Mouse (Mus musculus): ENCODE results near the gene Itgb3. TPM values are rescaled to one million over a fixed set of nuclear protein-coding genes. Genes with fewer than 3 reads are reported as not detected.
A peak's percentile ranks its signal among the peaks of the same experiment; 100 is the strongest.
"Not testable (repeated sequence)": the region's sequence is repeated elsewhere in the genome, so short reads cannot be mapped to it uniquely, and the experiment has no call there.

The Itgb3 gene
- polyA plus RNA-seq (2015; fragmentation: Nextera tagmentation; extraction: Ambion mirVana): 5.2 TPM in 2 replicates

GRCm38 (mm10) chr11:104607491-104608245 lies at the start of gene Itgb3:
Itgb3 (plus strand) TSS chr11:104608000.
- Histone ChIP-seq H3K9me3 (replicated peaks) (no peaks in the 10 kb centered on the region), H3K4me3 (replicated peaks) (peak within 1 kb of the TSS; percentile 56), H3K9ac (peak within 1 kb of the TSS; percentile 44; the same call in 1 of the 2 replicates), H3K4me2 (replicated peaks) (peak within 1 kb of the TSS; percentile 87), H3K27me3 (peaks cover 19% of the 10 kb centered on the region; the same call in 1 of the 2 replicates), H3K27ac (replicated peaks) (no peak within 1 kb of the TSS), H3K36me3 (no peaks in the 10 kb centered on the region), H3K4me1 (peaks cover 20% of the 10 kb centered on the region)
- ATAC-seq (ENCODE audit: insufficient number of reproducible peaks, low FRiP score, low TSS enrichment, low read depth): peak; percentile 83
- WGBS: under 1% methylated on average over 47 of the region's 51 CpGs

- H3K9ac ChIP-seq: no peak overlapping the region
- WGBS: 68% methylated on average over 4 of the region's 4 CpGs
- no peak overlapping the region for H3K27ac ChIP-seq (replicated peaks)
- H3K36me3 ChIP-seq: no peaks in the 10 kb centered on the region
- no peak overlapping the region for H3K4me3 ChIP-seq (replicated peaks)
- ATAC-seq (ENCODE audit: insufficient number of reproducible peaks, low FRiP score, low TSS enrichment, low read depth): no peak
- no peak overlapping the region for H3K4me2 ChIP-seq (replicated peaks)
- H3K4me1 ChIP-seq: no peaks in the 10 kb centered on the region
- H3K27me3 ChIP-seq: no peaks in the 10 kb centered on the region
- no peaks in the 10 kb centered on the region for H3K9me3 ChIP-seq (replicated peaks)
Observed at GRCm38 (mm10) chr11:104558065-104558464, 49.7 kb upstream of the Itgb3 start.

GRCm38 (mm10) chr11:104558651-104559403 lies 49.0 kb upstream of the Itgb3 start:
- Histone ChIP-seq H3K4me1 (no peaks in the 10 kb centered on the region), H3K4me3 (replicated peaks) (no peak overlapping the region), H3K4me2 (replicated peaks) (no peak overlapping the region), H3K27me3 (no peaks in the 10 kb centered on the region), H3K36me3 (no peaks in the 10 kb centered on the region), H3K27ac (replicated peaks) (no peak overlapping the region), H3K9me3 (replicated peaks) (no peaks in the 10 kb centered on the region), H3K9ac (no peak overlapping the region)
- WGBS: 51% methylated on average over 4 of the region's 4 CpGs
- no peak for ATAC-seq (ENCODE audit: insufficient number of reproducible peaks, low FRiP score, low TSS enrichment, low read depth)

- Histone ChIP-seq H3K4me1 (no peaks in the 10 kb centered on the region), H3K4me2 (replicated peaks) (no peak overlapping the region), H3K36me3 (no peaks in the 10 kb centered on the region), H3K4me3 (replicated peaks) (no peak overlapping the region), H3K9ac (no peak overlapping the region), H3K27me3 (no peaks in the 10 kb centered on the region), H3K9me3 (replicated peaks) (no peaks in the 10 kb centered on the region), H3K27ac (replicated peaks) (no peak overlapping the region)
- WGBS: 54% methylated on average over 2 of the region's 2 CpGs
- no peak for ATAC-seq (ENCODE audit: insufficient number of reproducible peaks, low FRiP score, low TSS enrichment, low read depth)
Observed at GRCm38 (mm10) chr11:104560971-104561370, 46.8 kb upstream of the Itgb3 start.

- WGBS: 50% methylated on average over 1 of the region's 1 CpGs
- no peak overlapping the region for H3K27ac ChIP-seq (replicated peaks)
- H3K9ac ChIP-seq: no peak overlapping the region
Observed at GRCm38 (mm10) chr11:104563496-104563895, 44.3 kb upstream of the Itgb3 start.

GRCm38 (mm10) chr11:104565172-104565571 lies 42.6 kb upstream of the Itgb3 start:
- no peak overlapping the region for H3K27ac ChIP-seq (replicated peaks)
- H3K27me3 ChIP-seq: no peaks in the 10 kb centered on the region
- no peak overlapping the region for H3K4me2 ChIP-seq (replicated peaks)
- H3K4me3 ChIP-seq (replicated peaks): no peak overlapping the region
- H3K36me3 ChIP-seq: no peaks in the 10 kb centered on the region
- ATAC-seq (ENCODE audit: insufficient number of reproducible peaks, low FRiP score, low TSS enrichment, low read depth): no peak
- no peaks in the 10 kb centered on the region for H3K4me1 ChIP-seq
- whole genome bisulfite sequencing: 75% methylated on average over 9 of the region's 9 CpGs
- H3K9ac ChIP-seq: no peak overlapping the region
- H3K9me3 ChIP-seq (replicated peaks): no peaks in the 10 kb centered on the region

More at GRCm38 (mm10) chr11:104563496-104563895, 44.3 kb upstream of the Itgb3 start:
- no peak overlapping the region for H3K4me2 ChIP-seq (replicated peaks)
- no peaks in the 10 kb centered on the region for H3K36me3 ChIP-seq
- H3K4me3 ChIP-seq (replicated peaks): no peak overlapping the region
- H3K27me3 ChIP-seq: no peaks in the 10 kb centered on the region
- ATAC-seq (ENCODE audit: insufficient number of reproducible peaks, low FRiP score, low TSS enrichment, low read depth): no peak
- H3K4me1 ChIP-seq: no peaks in the 10 kb centered on the region
- no peaks in the 10 kb centered on the region for H3K9me3 ChIP-seq (replicated peaks)

GRCm38 (mm10) chr11:104566097-104566496 lies 41.7 kb upstream of the Itgb3 start:
- 52% methylated on average over 6 of the region's 6 CpGs for WGBS
- no peak overlapping the region for H3K9ac ChIP-seq
- no peak for ATAC-seq (ENCODE audit: insufficient number of reproducible peaks, low FRiP score, low TSS enrichment, low read depth)

GRCm38 (mm10) chr11:104566796-104567195 lies 41.0 kb upstream of the Itgb3 start:
- no peaks in the 10 kb centered on the region for H3K9me3 ChIP-seq (replicated peaks)
- H3K27me3 ChIP-seq: 0 out of 2 replicates have a peak, but pooled peaks cover 4% of the 10 kb centered on the region
- ATAC-seq (ENCODE audit: insufficient number of reproducible peaks, low FRiP score, low TSS enrichment, low read depth): no peak
- no peak overlapping the region for H3K4me3 ChIP-seq (replicated peaks)
- H3K27ac ChIP-seq (replicated peaks): no peak overlapping the region
- H3K9ac ChIP-seq: no peak overlapping the region
- no peaks in the 10 kb centered on the region for H3K36me3 ChIP-seq
- no peak overlapping the region for H3K4me2 ChIP-seq (replicated peaks)
- no peaks in the 10 kb centered on the region for H3K4me1 ChIP-seq
- WGBS: 84% methylated on average over 2 of the region's 2 CpGs

More at GRCm38 (mm10) chr11:104566097-104566496, 41.7 kb upstream of the Itgb3 start:
- Histone ChIP-seq H3K4me1 (no peaks in the 10 kb centered on the region), H3K4me3 (replicated peaks) (no peak overlapping the region), H3K36me3 (no peaks in the 10 kb centered on the region), H3K27ac (replicated peaks) (no peak overlapping the region), H3K9me3 (replicated peaks) (no peaks in the 10 kb centered on the region), H3K27me3 (0 out of 2 replicates have a peak, but pooled peaks cover under 1% of the 10 kb centered on the region), H3K4me2 (replicated peaks) (no peak overlapping the region)

GRCm38 (mm10) chr11:104567736-104568135 lies 40.1 kb upstream of the Itgb3 start:
- H3K4me1 ChIP-seq: no peaks in the 10 kb centered on the region
- no peaks in the 10 kb centered on the region for H3K36me3 ChIP-seq
- no peaks in the 10 kb centered on the region for H3K9me3 ChIP-seq (replicated peaks)
- no peak for ATAC-seq (ENCODE audit: insufficient number of reproducible peaks, low FRiP score, low TSS enrichment, low read depth)
- peaks cover 10% of the 10 kb centered on the region; the same call in 1 of the 2 replicates for H3K27me3 ChIP-seq
- H3K27ac ChIP-seq (replicated peaks): no peak overlapping the region
- no peak overlapping the region for H3K4me2 ChIP-seq (replicated peaks)
- 81% methylated on average over 9 of the region's 9 CpGs for WGBS
- H3K4me3 ChIP-seq (replicated peaks): no peak overlapping the region
- H3K9ac ChIP-seq: no peak overlapping the region

GRCm38 (mm10) chr11:104568326-104568725 lies 39.5 kb upstream of the Itgb3 start:
- Histone ChIP-seq H3K4me2 (replicated peaks) (no peak overlapping the region), H3K9ac (no peak overlapping the region), H3K9me3 (replicated peaks) (no peaks in the 10 kb centered on the region), H3K27ac (replicated peaks) (no peak overlapping the region), H3K4me1 (no peaks in the 10 kb centered on the region), H3K4me3 (replicated peaks) (no peak overlapping the region), H3K36me3 (no peaks in the 10 kb centered on the region), H3K27me3 (peaks cover 10% of the 10 kb centered on the region; the same call in 1 of the 2 replicates)
- 81% methylated on average over 4 of the region's 4 CpGs for WGBS
- no peak for ATAC-seq (ENCODE audit: insufficient number of reproducible peaks, low FRiP score, low TSS enrichment, low read depth)

GRCm38 (mm10) chr11:104570515-104570914 lies 37.3 kb upstream of the Itgb3 start:
- peaks cover 10% of the 10 kb centered on the region; the same call in 1 of the 2 replicates for H3K27me3 ChIP-seq
- H3K36me3 ChIP-seq; H3K9ac ChIP-seq; H3K9me3 ChIP-seq (replicated peaks); H3K4me2 ChIP-seq (replicated peaks); ATAC-seq (ENCODE audit: insufficient number of reproducible peaks, low FRiP score, low TSS enrichment, low read depth); H3K4me1 ChIP-seq; H3K27ac ChIP-seq (replicated peaks); H3K4me3 ChIP-seq (replicated peaks): not testable (repeated sequence)
- 80% methylated on average over 8 of the region's 8 CpGs for WGBS

Measured in embryonic facial prominence, embryonic 15.5 days (tissue).